Mouse (Mus musculus) hindbrain, embryonic 11.5 days (tissue): ENCODE measurements around the gene Nsmce4a. TPM values are rescaled to one million over a fixed set of nuclear protein-coding genes. Genes with fewer than 3 reads are reported as not detected.

Experiments
- ATAC-seq: fragments of 200-750 bp; cut with Nextera tagmentation; 2 replicates; pipeline ENCODE4 v1.8.0; 2017; ENCODE audit warnings: mild to moderate bottlenecking, moderate TSS enrichment, moderate library complexity; ENCODE audit not compliant: low FRiP score
- DNase-seq: peaks from one replicate; pipeline ENCODE4 v3.0.0-alpha.2; 2015; ENCODE audit warnings: low spot score
- H3K27ac ChIP-seq: fragments of 300-500 bp; sonication (generic); 2 replicates; pipeline ENCODE4 v1.5.1; 2014; ENCODE audit warnings: mild to moderate bottlenecking, low read depth, low read length
- H3K27me3 ChIP-seq: fragments of 300-500 bp; sonication (generic); 2 replicates; pipeline ENCODE4 v1.6.1; 2014; ENCODE audit warnings: mild to moderate bottlenecking, low read length, moderate library complexity, mixed read lengths; ENCODE audit not compliant: control insufficient read depth, insufficient read depth
- H3K36me3 ChIP-seq: fragments of 300-500 bp; sonication (generic); 2 replicates; pipeline ENCODE4 v1.6.1; 2014; ENCODE audit warnings: mild to moderate bottlenecking, low read length, moderate library complexity, mixed read lengths; ENCODE audit not compliant: control insufficient read depth, insufficient read depth
- H3K4me1 ChIP-seq: fragments of 300-500 bp; sonication (generic); replicated peaks from 2 replicates; pipeline ENCODE4 v1.6.1; 2014; ENCODE audit warnings: low read length, mixed read lengths; ENCODE audit not compliant: control insufficient read depth, insufficient read depth
- H3K4me2 ChIP-seq: fragments of 300-500 bp; sonication (generic); replicated peaks from 2 replicates; pipeline ENCODE4 v1.6.1; 2014; ENCODE audit warnings: mild to moderate bottlenecking, low read depth, low read length
- H3K4me3 ChIP-seq: fragments of 300-500 bp; sonication (generic); 2 replicates; pipeline ENCODE4 v1.5.1; 2014; ENCODE audit warnings: low read depth, low read length
- H3K9ac ChIP-seq: fragments of 300-500 bp; sonication (generic); 2 replicates; pipeline ENCODE4 v1.6.1; 2014; ENCODE audit warnings: low read depth, low read length
- H3K9me3 ChIP-seq: fragments of 300-500 bp; sonication (generic); 2 replicates; pipeline ENCODE4 v1.6.1; 2016; ENCODE audit warnings: low read length; ENCODE audit not compliant: control insufficient read depth
- WGBS: fragments of 180-500 bp; shearing (Covaris S2); extraction: QIAGEN DNeasy Blood & Tissue Kit; methylation state at CpG from one replicate; pipeline ENCODE4 v1.1.7; 2014; 5-methylcytosine and 5-hydroxymethylcytosine counted together
- polyA plus RNA-seq: library from polyadenylated mRNA; unstranded; fragments of >200 nt; fragmentation: Nextera tagmentation; extraction: Ambion mirVana; gene quantifications from 2 replicates; pipeline ENCODE4 v1.2.1, GENCODE M21; 2014

Gene Nsmce4a
- polyA plus RNA-seq, 1 experiment from 2014 or later, result 198 TPM

- Histone ChIP-seq H3K27ac (no peak overlapping the region), H3K9ac (no peak overlapping the region), H3K4me3 (no peak overlapping the region), H3K27me3 (no peaks in the 10 kb centered on the region), H3K36me3 (no peaks in the 10 kb centered on the region), H3K9me3 (no peaks in the 10 kb centered on the region), H3K4me1 (no peaks in the 10 kb centered on the region), H3K4me2 (no peak overlapping the region)
- ATAC-seq, result no peak
- DNase-seq, result no peak
- WGBS, result 66% methylated on average over 4 of the region's 4 CpGs
These were observed 19.6 kb downstream of the Nsmce4a start for GRCm38 (mm10) chr7:130553321-130553720.

- Histone ChIP-seq H3K27me3 (no peaks in the 10 kb centered on the region), H3K9me3 (no peaks in the 10 kb centered on the region), H3K27ac (no peak overlapping the region), H3K4me3 (no peak overlapping the region), H3K4me1 (no peaks in the 10 kb centered on the region), H3K4me2 (no peak overlapping the region), H3K9ac (no peak overlapping the region), H3K36me3 (no peaks in the 10 kb centered on the region)
- ATAC-seq (no peak), DNase-seq (no peak)
- WGBS, result 56% methylated on average over 5 of the region's 5 CpGs
These were observed 20.1 kb downstream of the Nsmce4a start for GRCm38 (mm10) chr7:130552780-130553179.

GRCm38 (mm10) chr7:130547635-130548175, 25.2 kb downstream of the Nsmce4a start:
- no peak overlapping the region for H3K4me3 ChIP-seq
- ATAC-seq (no peak), DNase-seq (no peak)
- 84% methylated on average over 12 of the region's 12 CpGs for WGBS
- no peaks in the 10 kb centered on the region for H3K27me3 ChIP-seq
- no peaks in the 10 kb centered on the region for H3K4me1 ChIP-seq
- H3K27ac ChIP-seq, result no peak overlapping the region; the same call in 1 of the 2 replicates
- H3K9ac ChIP-seq, result no peak overlapping the region
- H3K9me3 ChIP-seq, result no peaks in the 10 kb centered on the region
- no peak overlapping the region for H3K4me2 ChIP-seq
- H3K36me3 ChIP-seq, result no peaks in the 10 kb centered on the region

GRCm38 (mm10) chr7:130546791-130547484, 26.0 kb downstream of the Nsmce4a start:
- Histone ChIP-seq H3K4me2 (peak overlapping the region; percentile 75), H3K27ac (peak overlapping the region; percentile 98), H3K9ac (peak overlapping the region; percentile 97), H3K36me3 (no peaks in the 10 kb centered on the region), H3K27me3 (no peaks in the 10 kb centered on the region), H3K4me1 (no peaks in the 10 kb centered on the region), H3K4me3 (peak overlapping the region; percentile 79), H3K9me3 (no peaks in the 10 kb centered on the region)
- WGBS, result under 1% methylated on average over 83 of the region's 84 CpGs
- DNase-seq (peak; percentile 96), ATAC-seq (peak; percentile 96)

- Histone ChIP-seq H3K4me1 (no peaks in the 10 kb centered on the region), H3K4me3 (peak overlapping the region; percentile 79), H3K27me3 (no peaks in the 10 kb centered on the region), H3K9me3 (no peaks in the 10 kb centered on the region), H3K9ac (peak overlapping the region; percentile 97), H3K27ac (peak overlapping the region; percentile 98), H3K4me2 (peak overlapping the region; percentile 75), H3K36me3 (no peaks in the 10 kb centered on the region)
- no peak; the same call in 1 of the 2 replicates for ATAC-seq
- no peak for DNase-seq
- WGBS, result 9% methylated on average over 7 of the region's 7 CpGs
These were observed 26.5 kb downstream of the Nsmce4a start for GRCm38 (mm10) chr7:130546421-130546790.

- no peaks in the 10 kb centered on the region for H3K9me3 ChIP-seq
- no peaks in the 10 kb centered on the region for H3K27me3 ChIP-seq
- H3K4me3 ChIP-seq, result peak overlapping the region; percentile 79
- H3K4me2 ChIP-seq, result peak overlapping the region; percentile 75
- ATAC-seq (no peak), DNase-seq (no peak)
- 61% methylated on average over 3 of the region's 3 CpGs for WGBS
- no peaks in the 10 kb centered on the region for H3K36me3 ChIP-seq
- H3K9ac ChIP-seq, result peak overlapping the region; percentile 97
- H3K27ac ChIP-seq, result no peak overlapping the region
- H3K4me1 ChIP-seq, result no peaks in the 10 kb centered on the region
These were observed 27.0 kb downstream of the Nsmce4a start for GRCm38 (mm10) chr7:130545893-130546292.

GRCm38 (mm10) chr7:130545401-130545800, 27.5 kb downstream of the Nsmce4a start:
- WGBS, result 89% methylated on average over 5 of the region's 5 CpGs
- H3K36me3 ChIP-seq, result no peaks in the 10 kb centered on the region

GRCm38 (mm10) chr7:130543181-130543580, 29.7 kb downstream of the Nsmce4a start:
- no peaks in the 10 kb centered on the region for H3K27me3 ChIP-seq
- no peaks in the 10 kb centered on the region for H3K9me3 ChIP-seq
- H3K4me2 ChIP-seq, result no peak overlapping the region
- H3K9ac ChIP-seq, result no peak overlapping the region
- peaks cover 6% of the 10 kb centered on the region; the same call in 1 of the 2 replicates for H3K36me3 ChIP-seq
- H3K27ac ChIP-seq, result no peak overlapping the region
- H3K4me1 ChIP-seq, result no peaks in the 10 kb centered on the region
- DNase-seq, result no peak
- no peak for ATAC-seq
- 99% methylated on average over 4 of the region's 4 CpGs for WGBS
- no peak overlapping the region for H3K4me3 ChIP-seq

More at GRCm38 (mm10) chr7:130545401-130545800, 27.5 kb downstream of the Nsmce4a start:
- no peak overlapping the region for H3K9ac ChIP-seq
- no peak overlapping the region for H3K4me3 ChIP-seq
- no peak overlapping the region for H3K27ac ChIP-seq
- no peaks in the 10 kb centered on the region for H3K9me3 ChIP-seq
- no peaks in the 10 kb centered on the region for H3K4me1 ChIP-seq
- ATAC-seq, result no peak
- DNase-seq, result no peak
- no peaks in the 10 kb centered on the region for H3K27me3 ChIP-seq
- H3K4me2 ChIP-seq, result no peak overlapping the region

- Histone ChIP-seq H3K27me3 (no peaks in the 10 kb centered on the region), H3K4me2 (no peak overlapping the region), H3K27ac (no peak overlapping the region), H3K9me3 (no peaks in the 10 kb centered on the region), H3K4me1 (no peaks in the 10 kb centered on the region), H3K4me3 (no peak overlapping the region), H3K36me3 (peaks cover 10% of the 10 kb centered on the region; the same call in 1 of the 2 replicates), H3K9ac (no peak overlapping the region)
- ATAC-seq, result no peak
- 91% methylated on average over 7 of the region's 7 CpGs for WGBS
- no peak for DNase-seq
These were observed 32.7 kb downstream of the Nsmce4a start for GRCm38 (mm10) chr7:130540176-130540575.
